Mouse (Mus musculus): ENCODE data around the gene Copz1. TPM values are rescaled to one million over a fixed set of nuclear protein-coding genes. Genes with fewer than 3 reads are reported as not detected.

The Copz1 gene
- total RNA-seq, 2 experiments from 2014 or later = 111 TPM

DNA sequence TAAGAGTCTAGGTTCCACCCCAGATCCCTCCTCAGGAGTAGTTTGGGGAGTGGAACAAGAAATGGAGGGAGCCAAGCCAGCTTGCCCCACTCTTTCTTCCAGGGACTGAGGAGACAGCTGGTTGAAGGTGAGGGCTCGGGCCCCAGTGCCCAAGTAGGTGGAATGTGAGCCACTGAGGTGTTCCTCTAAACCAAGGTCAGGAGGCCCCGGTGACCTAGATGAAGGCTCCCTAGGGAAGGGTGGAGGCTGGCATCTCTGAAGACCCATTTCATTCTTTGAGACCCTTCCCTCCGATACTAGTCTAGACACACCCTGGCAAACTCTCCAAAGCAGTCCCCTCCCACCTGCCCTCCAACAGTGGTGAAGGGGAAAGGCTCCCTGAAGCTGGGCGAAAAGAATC, 49.9 kb downstream of the Copz1 start:
- DNase-seq (ENCODE audit: extremely low spot score in 1 of 2, low spot score in 2 of 2) = no peak
- intact Hi-C loops (cut with DNase I) = no loop called here

DNA sequence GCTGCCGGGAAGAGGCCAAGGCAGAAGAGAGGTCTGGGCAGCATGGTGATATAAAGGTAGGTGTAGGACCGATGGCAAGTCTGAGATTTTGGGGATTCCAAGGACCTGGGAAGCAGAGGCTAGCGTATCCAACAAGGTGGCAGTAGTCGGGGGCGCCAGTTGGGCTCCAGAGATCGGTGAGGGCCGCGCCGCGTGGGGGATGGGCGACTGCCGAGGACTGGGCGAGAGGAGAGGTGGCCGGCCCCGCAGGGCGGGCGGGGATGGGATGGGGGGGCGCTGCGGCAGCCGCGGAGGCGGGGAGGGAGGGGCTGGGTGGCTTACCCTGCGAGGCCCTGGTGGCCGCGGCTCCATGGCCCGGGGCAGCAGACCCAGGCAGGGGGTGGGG, 50.5 kb downstream of the Copz1 start:
- DNase-seq (ENCODE audit: extremely low spot score in 1 of 2, low spot score in 2 of 2) = peak in 1 of 2 experiments; percentile 82
- intact Hi-C loops (cut with DNase I) = no loop called here

DNA sequence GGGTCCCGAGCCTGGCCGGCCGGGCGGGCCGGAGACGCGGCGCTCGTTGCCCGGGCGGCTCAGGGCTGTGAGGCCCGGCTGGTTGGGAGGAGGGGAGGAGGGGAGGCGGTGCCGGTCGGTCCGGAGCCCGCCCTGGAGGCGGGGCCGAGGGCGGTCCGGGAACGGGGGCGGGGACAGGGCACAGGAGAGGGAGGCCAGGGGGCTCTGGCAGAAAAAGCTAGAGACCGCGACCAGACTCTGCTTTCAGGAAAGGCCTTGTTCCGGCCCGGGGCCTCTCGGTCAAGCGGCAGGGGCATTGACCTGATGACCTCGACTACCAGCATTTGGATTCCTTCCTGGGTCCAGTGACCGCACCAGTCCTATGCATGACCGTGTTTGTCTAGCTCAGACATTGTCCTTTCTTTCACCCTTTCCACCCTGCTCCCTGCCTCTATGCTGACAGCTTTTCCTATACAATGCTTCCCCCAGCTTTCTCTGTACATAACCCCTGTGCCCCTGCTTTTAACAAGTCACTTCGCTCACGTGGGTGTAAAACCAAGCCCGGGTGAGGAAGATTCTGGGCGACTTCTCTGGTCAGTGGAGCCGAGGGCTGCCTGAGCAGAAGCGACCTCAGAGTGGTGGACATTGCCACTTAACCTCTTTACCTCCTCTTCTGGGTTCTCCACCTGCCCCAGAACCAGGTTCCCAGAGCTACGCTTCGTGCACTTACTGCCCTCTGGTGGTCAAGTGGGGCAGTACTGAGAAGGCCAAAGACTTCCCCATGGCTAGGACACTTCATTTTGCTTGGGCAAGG, 51.1 kb downstream of the Copz1 start:
- peak; percentile 76 to 94 for DNase-seq (ENCODE audit: extremely low spot score in 1 of 2, low spot score in 2 of 2)
- intact Hi-C loops (cut with DNase I) = no loop called here

DNA sequence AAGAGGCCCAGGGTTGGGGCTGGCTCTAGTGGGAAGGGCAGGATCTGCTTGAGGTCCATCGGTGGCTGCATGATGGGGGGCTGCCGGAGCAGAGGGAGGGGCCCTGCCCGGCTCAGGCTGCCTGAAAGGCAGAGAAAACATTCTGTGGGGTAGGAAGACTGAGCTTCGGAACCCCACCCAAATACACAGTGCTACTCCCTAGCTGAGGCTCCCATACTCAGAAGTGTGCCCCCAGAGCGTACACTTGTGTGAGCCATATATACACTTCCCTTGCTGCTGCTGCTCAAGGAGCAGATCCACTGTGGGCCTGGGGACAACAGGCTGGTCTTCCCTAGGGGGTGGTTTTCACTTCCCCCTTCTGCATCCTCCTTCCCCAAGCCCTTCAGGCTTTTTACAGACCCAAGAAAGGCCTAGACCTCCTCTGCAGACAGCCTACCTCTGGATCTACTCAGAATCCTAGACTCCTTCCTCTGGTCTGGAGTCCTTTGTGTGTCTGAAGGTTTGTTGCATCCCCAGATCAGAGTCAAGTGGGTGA, 60.6 kb downstream of the Copz1 start:
- no peak for DNase-seq (ENCODE audit: extremely low spot score in 1 of 2, low spot score in 2 of 2)
- intact Hi-C loops (cut with DNase I) = no loop called here

DNA sequence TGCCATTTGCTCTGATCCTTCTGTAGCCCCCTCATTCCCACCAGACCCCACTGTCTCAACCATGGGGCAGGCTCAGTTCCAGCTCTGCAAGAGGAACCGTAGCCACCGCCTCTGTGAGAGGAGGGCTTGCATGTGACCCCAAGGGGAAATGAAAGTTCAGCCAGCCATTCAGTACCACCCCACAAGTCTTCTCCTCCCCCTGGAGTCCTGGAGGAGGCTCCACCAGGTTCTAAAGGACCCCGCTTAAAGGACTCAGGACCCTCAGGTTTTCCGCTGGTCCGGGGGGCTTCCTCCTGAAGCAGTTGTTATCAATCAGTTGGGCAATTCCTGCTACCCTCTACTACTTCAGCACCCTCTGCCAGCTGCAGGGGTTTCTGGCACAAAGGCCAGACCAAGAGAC, 61.2 kb downstream of the Copz1 start:
- intact Hi-C loops (cut with DNase I) = no loop called here
- DNase-seq (ENCODE audit: extremely low spot score in 1 of 2, low spot score in 2 of 2) = no peak

DNA sequence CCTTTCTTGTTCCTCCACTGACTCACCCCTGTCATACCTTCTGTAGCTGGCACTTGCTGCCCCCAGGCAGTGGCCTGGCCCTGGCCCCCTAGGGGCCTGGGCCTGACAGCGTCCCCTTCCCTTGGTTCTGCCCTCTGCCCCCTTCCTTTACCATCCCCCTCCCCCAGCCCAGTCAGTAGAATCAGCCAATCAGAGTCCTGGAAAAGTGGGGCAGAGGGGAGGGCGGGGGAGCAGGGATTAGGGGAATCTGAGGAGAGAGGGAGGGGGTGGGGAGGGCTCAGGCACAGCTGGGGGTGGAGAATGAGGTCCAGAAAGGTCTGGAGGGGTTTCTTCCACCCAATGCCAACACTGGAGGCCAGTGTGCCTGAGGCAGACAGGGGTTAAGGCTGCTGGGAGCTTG, 61.7 kb downstream of the Copz1 start:
- no peak for DNase-seq (ENCODE audit: extremely low spot score in 1 of 2, low spot score in 2 of 2)
- intact Hi-C loops (cut with DNase I) = no loop called here

DNA sequence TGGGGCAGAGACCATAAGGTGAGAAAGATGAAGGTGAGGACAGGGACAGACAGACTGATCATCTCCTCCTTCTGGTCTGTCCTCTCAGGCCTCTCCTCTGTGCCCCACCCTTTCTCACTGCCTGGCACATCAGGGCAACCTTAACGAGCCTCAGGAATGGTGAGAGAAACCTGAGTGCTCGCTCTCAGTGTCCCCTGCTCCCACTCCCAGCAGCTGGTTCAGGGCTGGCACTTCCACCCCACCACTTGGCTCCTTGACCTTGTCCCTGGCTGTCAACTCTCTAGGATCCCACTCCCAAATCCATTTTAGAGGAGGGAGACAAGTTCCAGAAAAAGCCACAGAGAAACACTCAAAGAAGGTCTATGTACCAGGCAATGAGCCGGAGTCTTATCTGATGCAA, 62.5 kb downstream of the Copz1 start:
- intact Hi-C loops (cut with DNase I) = no loop called here
- no peak for DNase-seq (ENCODE audit: extremely low spot score in 1 of 2, low spot score in 2 of 2)

DNA sequence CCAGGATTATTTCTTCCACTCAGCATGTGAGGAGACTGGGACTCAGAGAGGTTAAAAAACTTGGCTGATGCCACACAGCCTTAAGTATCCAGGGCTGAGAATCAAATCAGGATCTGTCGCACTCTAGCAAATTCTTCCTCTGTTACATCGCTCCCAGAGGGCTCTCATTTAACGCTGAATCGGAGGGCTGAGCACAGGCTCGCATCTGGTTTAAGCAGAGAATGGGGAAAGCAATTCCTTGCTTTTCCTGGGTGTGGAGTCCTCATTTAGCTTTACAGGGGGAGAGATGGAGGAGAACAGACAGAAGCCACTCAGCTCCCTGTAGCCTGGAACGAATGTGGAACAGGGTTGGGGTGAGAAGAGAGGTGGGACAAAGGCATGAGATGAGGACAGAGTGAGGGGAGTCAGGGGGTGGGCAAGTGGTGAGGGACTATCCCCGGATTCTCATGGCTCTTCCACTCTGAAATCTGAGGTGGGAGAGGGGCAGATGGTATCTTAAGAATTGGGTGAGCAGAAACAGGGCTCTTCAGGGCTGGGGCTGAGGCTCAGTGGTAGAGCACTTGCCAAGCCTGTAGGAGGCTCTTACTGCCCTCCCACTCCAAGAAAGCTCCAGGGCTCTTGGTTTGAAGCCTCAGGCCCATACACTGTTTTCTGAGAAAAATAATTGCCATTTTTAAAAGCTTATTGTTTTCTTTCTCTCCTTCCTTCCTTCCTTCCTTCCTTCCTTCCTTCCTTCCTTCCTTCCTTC, 63.1 kb downstream of the Copz1 start:
- intact Hi-C loops (cut with DNase I) = no loop called here
- no peak for DNase-seq (ENCODE audit: extremely low spot score in 1 of 2, low spot score in 2 of 2)

DNA sequence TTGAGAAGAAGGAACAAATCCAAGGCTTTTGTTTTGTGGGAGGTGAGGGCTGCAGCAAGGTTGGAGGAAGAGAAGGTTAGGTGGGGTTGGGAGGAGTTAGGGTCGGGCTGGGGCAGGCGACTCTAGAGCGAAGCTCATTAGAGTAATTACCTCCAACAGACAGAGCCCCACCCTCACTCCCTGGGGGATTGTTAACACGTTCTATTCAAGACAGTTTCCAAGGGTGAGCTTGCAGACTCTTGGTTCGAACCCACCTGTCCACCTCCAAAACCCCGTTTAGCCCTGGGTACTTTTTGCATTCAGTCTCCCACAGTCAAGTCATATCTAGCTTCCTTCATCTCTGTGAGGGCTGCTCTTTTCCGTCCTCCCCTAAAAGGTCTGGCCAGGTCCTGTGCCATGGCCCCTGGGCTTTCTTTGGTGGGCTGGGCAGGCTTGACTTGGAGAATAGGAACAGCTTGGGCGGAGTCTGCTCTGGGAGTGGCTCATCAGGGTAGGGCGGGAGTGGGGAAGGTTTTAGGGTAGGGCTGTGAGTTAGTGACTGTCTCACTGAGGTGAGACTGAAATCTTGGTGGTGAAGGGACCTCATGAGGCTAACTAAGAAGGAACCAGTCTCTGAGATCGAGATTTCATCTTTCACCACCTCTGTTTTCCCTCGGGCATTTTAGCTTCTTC, 64.6 kb downstream of the Copz1 start:
- intact Hi-C loops (cut with DNase I) = no loop called here
- no peak for DNase-seq (ENCODE audit: extremely low spot score in 1 of 2, low spot score in 2 of 2)

DNA sequence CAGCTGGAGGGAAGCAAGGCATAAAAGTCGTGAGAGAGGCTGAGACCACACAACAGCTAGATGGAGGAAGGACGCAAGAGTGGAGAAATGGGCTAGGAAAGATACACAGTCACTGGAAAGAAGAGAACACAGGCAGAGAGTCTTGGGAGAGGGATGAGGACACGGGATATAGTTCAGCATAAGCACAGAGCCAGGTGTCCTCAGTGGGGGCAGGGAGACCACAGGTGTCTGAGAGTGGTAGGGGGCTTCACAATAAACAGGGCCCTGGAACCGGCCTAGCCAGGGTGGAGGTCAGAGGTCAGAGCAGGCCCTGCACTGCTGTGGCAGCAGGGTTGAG, 66.3 kb downstream of the Copz1 start:
- intact Hi-C loops (cut with DNase I) = no loop called here
- peak in 1 of 2 experiments; percentile 62 for DNase-seq (ENCODE audit: extremely low spot score in 1 of 2, low spot score in 2 of 2)

DNA sequence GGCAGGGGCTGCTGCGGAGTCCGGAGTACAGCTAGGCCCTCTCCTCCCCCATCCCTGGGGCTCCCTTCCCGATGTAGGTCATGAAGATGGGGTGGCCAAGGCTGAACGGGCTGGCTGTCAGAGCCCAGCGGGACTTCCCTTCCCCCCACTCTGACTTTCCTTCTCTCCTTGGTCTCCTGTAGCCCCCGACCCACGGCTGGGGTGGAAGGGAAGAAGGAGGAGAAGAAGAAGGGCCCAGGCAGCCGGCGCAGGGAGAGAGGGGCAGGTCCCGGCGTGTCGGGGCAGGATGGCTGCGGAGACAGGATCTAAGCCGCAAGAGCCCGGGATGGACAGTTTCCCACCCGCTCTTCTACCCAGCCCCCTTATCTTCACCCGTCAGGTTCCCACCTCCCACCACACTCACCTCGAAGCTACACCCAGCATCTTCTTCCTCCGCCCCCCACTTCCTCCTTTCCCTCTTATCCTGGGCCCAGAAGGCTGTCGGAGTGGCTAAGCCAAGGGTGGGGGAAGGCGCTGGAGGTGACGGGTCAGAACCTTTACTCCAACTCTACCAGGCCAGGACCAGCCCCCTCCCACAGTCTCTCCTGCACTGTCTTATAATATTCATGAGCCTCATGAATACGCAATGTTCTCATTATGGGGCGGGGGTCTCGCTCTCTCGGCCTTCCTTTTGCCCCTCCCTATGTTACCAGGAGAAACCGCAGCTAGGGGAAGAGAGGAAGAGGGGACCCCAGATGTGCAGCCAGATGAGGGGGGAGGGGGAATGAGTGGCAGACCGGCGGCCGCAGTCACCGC, 66.8 kb downstream of the Copz1 start:
- intact Hi-C loops (cut with DNase I) = no loop called here
- DNase-seq (ENCODE audit: extremely low spot score in 1 of 2, low spot score in 2 of 2) = peak in 1 of 2 experiments; percentile 59

DNA sequence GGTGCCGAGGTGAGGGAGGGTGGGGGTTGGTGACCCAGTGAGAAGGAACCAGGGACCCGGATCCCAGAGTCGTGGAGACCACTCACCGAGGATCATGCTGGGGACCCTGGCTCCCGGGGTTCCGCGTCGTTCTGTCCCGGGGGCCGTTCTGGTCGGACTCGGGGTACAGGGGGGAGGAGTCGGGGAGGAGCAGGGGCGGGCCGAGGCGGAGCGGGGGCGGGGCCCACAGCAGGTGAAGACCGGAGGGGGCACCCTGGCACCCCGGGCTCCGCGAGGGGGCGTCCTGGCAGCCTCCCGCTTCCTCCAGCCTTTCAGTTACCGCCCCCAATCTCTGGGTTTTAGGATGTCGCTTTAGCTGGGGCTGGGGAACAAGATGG, 67.4 kb downstream of the Copz1 start, which contains the start of gene Zfp385a:
Gene Zfp385a (minus strand): TSS at position 133 of the 377 bp plus-strand sequence.
- DNase-seq (ENCODE audit: extremely low spot score in 1 of 2, low spot score in 2 of 2) = peak in 1 of 2 experiments; percentile 85
- intact Hi-C loops (cut with DNase I) = no loop called here

DNA sequence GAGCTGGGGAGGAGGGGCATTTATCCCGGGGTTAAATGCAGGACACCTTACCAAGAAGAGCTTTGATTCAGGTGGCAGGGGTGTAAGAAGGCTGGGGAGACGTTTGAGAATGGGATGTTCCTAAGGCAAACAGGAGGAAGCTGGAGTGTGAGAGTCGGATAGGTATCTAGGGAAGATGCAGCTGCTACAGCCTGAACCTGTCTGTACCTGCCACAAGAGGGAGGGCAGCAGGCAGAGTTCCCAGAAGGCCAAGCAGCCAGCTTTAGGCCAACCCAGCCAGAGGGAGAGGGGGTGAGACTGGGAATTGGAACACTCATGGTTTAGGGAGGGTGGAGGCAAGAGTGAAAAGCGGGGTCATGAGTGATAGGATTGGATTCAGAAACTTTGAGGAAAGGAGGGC, 68.3 kb downstream of the Copz1 start:
- intact Hi-C loops (cut with DNase I) = no loop called here
- DNase-seq (ENCODE audit: extremely low spot score in 1 of 2, low spot score in 2 of 2) = no peak

DNA sequence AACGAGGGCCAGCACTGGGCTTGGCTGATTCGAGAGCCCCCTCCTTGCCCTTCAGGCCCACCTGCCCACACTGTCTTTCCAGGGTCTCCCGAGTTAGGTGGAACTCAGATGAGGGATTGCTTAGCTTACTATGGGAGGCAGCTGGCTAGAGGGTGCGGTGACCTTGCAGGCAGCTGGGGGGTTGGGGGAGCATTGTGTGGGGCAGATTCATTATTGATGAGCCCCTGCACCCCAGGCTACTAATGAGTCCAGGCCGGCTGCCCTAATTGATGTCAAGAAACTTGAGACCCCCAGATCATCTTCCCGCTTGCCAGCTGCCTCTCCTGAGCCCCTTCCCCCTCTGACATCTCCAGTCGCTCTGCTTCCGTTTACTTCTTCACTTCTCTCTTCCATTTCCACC, 69.0 kb downstream of the Copz1 start:
- no peak for DNase-seq (ENCODE audit: extremely low spot score in 1 of 2, low spot score in 2 of 2)
- intact Hi-C loops (cut with DNase I) = no loop called here

DNA sequence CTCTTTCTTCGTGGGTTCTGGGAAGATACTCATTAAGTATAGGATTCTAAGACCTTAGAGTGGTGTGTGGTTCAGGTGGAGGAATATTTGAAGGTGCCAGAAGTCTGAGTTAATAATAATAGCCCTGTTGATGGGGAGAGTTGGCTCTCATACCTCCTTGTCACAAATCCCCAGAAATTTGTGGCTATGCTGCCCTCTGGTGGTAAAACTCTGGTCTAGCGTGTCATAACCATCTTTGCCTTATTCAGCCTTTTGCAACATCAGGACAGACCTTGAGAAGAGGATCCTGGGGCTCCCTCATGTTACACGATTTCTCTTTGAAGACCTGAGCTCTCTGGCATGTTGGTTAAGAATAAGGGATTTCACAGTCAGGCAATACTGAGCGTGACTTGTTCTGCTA, 69.9 kb downstream of the Copz1 start:
- intact Hi-C loops (cut with DNase I) = no loop called here
- DNase-seq (ENCODE audit: extremely low spot score in 1 of 2, low spot score in 2 of 2) = peak; percentile 77 to 78

DNA sequence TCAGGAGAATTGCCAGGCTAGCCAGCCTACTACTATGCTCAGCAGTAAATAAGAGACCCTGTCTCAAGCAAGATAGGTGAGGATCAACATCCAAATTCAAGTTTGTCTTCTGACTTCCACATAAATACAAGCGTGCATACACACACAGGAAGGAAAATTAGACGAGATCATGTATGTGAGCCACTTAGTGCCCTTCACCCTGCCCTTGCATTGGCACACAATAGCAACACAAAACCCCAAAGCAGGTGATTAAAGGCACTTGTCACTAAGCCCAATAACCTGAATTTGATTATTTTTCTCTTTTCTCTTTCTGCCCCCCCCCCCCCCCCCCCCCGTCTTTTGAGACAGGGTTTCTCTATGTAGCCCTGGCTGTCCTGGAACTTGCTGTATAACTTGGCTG, 70.5 kb downstream of the Copz1 start:
- intact Hi-C loops (cut with DNase I) = no loop called here
- DNase-seq (ENCODE audit: extremely low spot score in 1 of 2, low spot score in 2 of 2) = no peak

DNA sequence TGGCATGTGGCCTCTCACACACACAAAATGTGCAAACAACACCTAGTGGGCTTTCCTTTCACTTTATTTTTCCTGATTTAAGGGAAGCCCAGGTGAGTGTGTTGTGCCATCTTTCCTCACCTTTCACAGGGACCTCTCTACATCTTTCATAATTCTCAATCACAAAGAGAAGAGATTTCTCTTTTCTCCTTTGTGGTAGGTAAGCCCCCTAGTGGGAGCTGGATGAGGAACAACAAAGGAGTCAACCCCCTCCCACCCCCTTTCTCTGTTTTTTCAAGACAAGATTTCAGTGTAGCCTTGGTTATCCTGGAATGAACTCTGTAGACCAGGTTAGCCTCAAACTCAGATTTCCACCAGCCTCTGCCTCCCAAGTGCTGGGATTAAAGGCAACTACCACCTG, 71.0 kb downstream of the Copz1 start:
- no peak for DNase-seq (ENCODE audit: extremely low spot score in 1 of 2, low spot score in 2 of 2)
- intact Hi-C loops (cut with DNase I) = no loop called here

DNA sequence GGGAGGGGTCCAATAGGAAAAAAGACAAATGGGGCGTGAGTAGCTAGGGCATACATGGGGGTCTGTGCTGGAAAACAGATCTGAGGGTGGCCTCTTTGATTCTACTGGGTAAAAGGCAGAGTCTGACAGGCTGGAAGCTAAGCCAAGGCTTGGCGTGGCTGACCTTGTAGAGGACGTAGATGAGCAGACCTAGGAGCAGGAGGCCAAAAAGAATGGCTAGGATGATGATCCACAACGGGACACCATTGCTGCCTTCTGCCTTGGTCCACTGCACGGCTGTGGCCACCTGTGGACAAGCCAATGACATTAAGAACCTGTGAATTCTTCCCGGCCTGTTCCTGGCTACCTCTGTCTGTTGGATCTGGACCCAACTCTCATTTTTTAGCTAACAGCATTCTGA, 73.3 kb downstream of the Copz1 start:
- no peak for DNase-seq (ENCODE audit: extremely low spot score in 1 of 2, low spot score in 2 of 2)
- intact Hi-C loops (cut with DNase I) = loop anchor here (5.0 kb wide), 1 partner anchor 42 kb away; no protein-coding TSS in a partner anchor

DNA sequence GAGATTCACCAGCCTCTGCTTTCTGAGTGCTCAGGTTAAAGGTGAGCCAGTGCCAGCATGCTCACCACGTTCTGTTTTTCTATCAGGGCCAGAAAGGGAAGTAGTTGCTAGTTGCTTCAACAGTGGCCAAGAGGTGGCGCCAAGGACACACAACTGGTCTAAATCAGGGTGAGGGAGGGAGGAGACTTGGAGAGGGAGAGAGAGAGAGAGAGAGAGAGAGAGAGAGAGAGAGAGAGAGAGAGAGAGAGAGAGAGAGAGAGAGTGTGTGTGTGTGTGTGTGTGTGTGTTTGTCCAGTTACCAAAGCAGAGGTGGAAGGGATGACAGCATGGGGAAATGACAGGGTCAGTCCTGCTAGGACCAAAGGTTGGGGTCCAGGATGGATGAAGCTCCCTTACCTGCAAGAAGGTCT, 74.8 kb downstream of the Copz1 start:
- intact Hi-C loops (cut with DNase I) = loop anchor here (5.0 kb wide), 1 partner anchor 40 kb away; no protein-coding TSS in a partner anchor
- DNase-seq (ENCODE audit: extremely low spot score in 1 of 2, low spot score in 2 of 2) = peak in 1 of 2 experiments; percentile 84
